Mouse (Mus musculus) right cerebral cortex, postnatal 10 days (tissue): ENCODE measurements around the gene Ccdc113.

Source experiments
- DNase-seq, 2 experiments: peaks; one replicate each; pipeline ENCODE4 v3.0.0; 2021; ENCODE audit warnings: low spot score in 2 of 2

Ccdc113 gene

DNA sequence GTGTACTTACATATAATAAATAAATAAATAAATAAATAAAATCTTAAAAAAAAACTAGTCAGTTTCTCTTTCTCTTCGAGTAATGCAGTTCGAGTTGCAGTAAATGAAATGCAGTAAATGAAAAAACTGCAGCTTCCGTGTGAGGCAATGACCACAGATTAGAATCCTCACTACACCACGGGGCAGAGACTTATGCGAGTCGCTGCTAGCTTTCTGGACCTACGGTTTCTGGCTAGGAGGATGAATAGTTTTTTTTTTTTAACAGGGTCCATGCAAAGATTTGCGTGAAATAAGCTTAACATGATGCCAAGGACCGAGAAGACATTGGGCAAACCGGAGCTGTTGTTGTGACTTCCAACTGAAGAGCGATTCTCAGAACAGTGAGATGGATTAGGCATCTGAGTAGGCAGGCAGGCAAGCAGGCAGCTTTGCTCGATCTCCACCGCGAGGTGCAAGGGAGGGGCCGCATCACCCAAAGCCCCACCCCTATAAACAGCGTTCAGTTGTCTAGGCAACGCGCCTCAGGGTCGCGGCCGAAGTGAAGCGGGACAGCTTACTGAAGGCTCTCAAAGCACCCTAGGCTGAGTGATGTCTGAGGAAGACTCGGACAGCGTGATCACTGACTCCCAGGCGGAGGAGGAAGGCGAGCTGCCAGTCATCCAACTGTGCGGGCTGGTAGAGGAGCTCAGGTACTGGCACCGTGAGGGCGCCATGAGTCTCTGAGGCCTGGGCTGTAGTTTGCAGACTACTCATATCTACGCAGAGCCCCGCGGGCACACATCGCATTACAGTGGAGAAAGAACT, at the start of gene Ccdc113:
TSS of gene Ccdc113 (plus strand) at position 502 of the 804 bp plus-strand sequence.
- DNase-seq: peak; percentile 67 to 73

DNA sequence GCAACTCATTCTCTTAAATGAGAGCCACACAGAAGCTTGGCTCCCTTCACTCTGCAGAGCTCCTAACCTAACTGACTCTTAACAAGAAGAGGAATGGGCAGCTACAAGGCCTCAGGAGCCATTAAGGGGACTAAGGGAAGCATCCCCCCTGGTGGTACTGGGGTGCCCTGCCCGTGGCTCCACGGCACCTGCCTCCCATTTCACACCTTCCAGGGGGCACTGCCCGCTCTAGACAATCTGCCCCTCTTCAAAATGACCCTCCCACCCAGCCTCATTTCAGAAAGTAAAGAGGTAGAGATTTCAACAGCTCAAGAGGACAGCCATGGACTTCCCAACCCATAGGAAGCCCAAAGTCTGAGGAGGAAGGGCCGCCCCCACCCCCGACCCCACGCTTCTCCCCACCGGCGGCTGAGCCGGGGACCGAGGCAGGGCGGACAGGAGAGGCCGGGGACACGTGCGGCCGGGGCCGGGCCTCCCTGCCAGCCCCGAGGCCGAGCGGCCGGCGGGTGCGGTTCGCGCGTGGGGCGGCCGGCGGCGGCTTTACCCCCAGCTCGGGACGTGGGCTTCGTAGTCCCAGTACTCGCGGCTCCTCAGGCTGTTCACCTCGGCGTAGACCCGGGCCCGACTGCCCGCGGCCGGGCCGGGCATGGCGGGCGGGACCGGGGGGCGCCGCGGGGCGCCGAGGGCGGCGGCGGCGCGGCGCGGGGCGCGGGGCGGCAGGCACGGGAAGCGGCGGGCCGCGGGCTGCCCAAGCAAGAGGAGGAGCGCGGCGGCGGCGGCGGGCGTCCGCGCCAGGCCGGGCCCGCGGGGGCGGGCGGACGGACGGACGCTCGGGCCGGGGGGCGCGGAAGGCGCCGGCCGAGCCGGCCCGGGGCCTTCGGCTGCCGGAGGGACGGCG, 45.8 kb upstream of the Ccdc113 start:
- DNase-seq: no peak

DNA sequence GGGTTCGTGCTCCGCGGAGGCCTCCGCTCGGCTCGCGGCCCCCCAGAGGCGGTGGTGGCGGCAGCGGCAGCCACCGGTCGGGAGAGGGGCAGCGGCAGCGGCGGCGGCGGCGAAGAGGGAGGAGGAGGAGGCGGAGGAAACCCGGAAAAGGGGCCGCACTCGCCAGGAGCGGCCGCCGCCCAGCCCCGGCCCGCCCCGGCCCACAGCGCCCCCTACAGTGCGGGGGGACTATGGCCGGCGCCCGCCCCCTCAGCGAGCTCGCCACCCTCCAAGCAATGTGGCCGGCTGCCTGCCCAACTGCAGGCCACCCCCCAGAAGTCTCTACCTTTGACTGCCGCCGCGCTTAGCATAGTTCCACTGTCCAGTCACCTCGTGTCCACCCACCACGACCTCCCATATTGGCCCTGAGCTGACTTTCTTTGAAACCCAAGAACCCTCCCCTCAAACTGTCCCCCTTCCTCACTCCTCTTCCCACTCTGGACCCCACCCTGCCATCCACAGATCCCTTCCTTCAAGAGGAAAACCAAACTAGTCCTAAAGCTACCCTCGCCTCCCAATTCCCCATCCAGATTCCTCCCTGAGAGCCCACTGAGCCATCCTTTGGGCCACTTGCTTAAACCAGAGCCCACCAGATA, 45.1 kb upstream of the Ccdc113 start:
- DNase-seq: peak; percentile 87 to 88

DNA sequence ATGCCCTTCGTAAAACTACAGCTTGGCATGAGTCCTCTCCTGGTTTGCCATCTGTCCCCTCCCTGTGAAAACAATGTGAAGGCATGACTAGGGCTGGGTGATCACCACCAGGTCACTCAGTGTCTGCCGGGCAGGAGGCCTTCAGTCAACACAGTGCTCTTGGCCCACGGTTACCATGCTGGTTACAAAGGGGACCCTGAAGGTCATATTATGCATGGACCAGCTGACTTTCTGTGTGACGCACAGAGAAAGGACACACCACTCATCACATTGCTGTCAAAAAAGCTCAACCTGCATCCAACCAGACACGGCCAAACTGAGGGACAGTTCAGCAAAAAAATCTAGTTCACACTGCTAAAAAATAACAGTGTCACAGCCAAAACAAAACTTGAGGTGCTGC, 43.9 kb upstream of the Ccdc113 start, which contains the start of gene Csnk2a2:
TSS of gene Csnk2a2 (minus strand) at position 34 of the 400 bp plus-strand sequence.
- DNase-seq: no peak

DNA sequence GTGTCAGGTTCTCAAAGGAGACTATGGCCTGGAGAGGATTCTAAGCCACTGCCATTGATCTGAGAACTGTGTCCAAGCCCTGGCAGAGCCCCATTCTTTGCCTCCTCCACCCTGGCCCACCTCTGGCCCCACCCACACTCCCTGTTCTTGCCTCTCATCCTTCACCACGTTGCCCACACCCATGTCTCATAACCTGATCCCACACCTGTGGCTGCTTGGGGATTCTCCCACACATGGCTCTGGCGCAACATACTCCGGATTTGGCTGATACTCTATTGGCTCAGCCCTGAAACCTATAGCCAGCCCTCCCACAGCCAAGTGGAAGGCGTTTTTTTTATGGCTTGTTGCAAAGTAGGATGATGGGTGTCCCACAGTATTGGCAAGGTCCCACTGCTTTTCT, 41.8 kb upstream of the Ccdc113 start:
- no peak for DNase-seq

DNA sequence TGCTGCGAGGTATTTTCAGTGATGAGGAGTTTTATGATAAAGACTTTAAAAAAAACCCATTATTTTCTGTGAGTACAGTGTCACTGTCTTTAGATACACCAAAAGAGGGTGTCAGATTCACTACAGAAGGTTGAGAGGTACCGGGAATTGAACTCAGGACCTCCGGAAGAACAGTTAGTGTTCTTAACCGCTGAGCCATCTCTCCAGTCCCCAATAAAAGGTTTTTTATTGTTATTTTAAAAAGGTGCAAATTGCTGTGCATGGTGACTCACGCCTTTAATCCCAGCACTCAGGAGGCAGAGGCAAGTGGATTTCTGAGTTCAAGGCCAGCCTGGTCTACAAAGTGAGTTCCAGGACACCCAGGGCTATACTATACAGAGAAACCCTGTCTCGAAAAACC, 38.4 kb upstream of the Ccdc113 start:
- no peak for DNase-seq

DNA sequence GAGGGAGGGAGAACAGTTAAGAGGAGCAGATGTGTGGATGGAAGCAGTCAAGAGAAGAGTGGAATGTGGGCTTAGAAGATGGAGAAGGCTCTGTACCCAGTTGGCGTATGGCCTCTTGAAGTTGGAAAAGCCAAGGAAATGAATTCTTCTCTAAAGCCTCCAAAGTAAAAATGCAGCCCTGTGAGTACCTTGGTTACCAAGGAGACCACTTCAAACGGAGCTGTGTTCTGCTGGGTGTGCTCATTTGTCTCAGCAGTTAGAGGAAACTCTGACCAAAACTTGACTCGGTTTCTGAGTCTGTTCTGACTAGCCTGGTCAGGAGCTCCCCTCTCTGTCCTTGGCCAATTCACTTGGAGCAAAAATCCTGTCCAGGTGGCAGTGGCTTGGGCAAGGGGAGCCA, 37.5 kb upstream of the Ccdc113 start:
- DNase-seq: no peak

DNA sequence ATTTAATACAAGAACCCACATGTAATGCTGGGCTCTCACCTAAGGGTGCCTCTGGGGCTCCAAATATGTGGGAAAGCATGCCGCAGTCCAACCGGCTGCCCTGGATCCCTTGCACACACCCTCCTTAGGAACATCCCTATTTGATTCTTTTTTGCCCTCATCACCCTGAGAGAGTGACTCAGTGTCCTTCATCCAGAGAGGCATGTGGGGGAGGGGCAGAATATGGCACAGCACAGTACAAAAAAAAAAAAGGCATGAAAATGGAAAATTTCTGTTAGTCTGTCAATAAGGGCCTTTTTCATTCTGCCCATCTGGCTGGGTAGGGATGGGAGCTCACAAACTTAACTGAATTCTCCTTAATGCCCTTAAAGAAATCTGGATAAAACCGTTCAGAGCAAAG, 36.1 kb upstream of the Ccdc113 start:
- DNase-seq: no peak

DNA sequence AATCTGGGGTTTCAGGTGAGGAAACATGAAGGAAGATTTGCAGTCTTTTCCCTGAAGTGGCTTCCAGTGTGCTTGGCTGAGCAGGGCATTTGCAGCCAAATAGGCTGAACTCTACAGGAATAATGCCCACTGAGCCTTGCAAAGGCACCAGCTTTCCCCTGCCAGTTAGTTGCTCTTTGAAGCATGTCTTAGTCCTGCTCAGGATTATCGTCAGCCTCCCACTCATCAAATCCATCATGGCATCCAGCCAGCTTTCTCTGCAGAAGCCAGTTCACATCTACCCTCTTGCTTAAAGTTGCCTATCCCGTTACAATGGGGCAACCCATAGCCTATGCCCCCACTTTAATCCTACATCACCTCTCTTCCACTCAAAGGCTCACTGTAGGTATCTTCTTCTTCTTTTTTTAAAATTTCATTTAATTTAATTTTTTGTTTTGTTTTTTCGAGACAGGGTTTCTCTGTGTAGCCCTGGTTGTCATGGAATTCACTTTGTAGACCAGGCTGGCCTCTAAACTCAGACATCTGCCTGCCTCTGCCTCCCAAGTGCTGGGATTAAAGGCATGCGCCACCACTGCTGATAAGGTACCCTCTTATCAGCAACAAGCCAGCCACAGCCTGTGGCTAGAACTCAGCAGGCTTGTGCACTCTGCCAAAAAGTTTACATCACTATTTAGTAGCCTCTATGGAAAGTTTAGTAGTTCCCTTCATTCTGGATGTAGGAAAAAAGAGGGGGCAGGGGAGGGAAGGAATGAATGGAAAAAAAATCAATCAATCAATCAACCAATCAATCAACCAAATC, 34.4 kb upstream of the Ccdc113 start:
- DNase-seq: no peak

DNA sequence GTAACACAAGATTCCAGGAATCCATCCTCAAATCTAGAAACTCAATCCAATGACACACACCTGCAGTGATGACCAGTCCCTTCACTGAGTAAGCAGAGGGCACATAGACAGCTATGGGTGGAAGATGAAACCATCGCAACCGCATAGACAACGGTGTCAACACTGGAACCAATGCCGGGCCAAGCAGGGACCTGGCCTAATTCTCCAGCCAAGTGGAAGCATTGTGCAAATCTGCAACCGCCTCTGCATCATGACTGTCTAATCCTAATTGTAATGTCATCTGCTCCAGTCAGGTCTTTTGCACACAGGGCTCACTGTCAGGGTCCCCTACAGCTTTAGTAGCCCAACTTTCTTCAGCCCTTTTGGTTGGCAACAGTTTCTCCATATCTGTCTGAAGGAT, 33.4 kb upstream of the Ccdc113 start:
- no peak for DNase-seq

DNA sequence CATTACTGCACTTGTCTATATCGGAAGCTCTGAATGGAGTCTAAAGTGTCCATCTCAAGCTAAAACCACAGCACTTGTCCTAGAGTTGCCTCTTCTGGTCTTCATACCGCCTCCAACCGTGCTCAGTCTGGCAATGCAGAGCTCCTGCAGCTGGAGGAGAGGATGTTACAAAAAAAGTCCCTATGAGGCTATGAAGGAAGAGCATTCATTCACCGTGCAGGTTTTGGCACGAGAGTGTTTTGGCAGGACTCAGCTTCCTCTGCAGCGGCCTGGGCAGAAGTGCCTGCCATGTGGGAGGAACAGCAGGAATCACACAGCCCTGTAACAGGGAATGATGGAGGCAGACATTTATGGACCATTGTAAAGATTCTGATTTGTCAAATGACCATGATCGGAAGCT, 31.5 kb upstream of the Ccdc113 start:
- DNase-seq: peak; percentile 60

DNA sequence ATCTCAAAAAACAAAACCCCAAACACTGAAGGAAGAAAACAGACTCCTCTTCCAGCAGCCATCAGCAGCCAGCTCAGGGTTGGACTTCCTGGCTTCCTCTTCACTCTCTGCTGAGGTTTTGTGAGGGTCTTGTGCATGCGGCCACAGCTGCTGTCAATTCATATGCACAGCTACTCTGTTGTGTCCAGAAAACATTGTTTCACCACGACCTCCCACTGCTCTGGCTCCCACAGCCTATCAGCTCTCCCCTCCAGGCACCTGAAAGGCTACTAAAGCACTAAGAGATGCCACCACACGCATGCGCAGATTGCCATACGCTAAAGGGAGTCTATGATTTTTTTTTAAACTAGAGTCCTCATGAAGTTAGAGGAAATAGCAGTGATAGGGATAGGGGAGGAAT, 29.1 kb upstream of the Ccdc113 start:
- peak in 1 of 2 experiments; percentile 49 for DNase-seq

DNA sequence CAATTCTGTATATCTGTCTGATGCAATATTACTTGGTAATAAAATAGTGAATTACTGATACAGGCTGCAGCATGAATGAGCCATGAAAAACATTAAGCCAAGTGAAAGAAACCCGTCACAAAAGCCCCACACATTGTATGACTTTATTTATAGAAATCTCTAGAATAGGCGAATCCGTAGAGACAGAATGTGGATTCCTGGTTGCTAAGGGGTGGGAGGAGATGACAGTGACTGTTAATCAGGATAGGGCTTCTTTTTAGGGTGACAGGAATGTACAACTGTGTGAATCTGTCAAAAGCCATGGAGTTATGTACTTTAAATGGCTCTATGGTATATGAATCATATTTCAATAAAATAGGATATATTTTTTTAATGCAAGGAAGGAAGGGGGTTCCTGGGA, 28.3 kb upstream of the Ccdc113 start:
- DNase-seq: peak in 1 of 2 experiments; percentile 64

DNA sequence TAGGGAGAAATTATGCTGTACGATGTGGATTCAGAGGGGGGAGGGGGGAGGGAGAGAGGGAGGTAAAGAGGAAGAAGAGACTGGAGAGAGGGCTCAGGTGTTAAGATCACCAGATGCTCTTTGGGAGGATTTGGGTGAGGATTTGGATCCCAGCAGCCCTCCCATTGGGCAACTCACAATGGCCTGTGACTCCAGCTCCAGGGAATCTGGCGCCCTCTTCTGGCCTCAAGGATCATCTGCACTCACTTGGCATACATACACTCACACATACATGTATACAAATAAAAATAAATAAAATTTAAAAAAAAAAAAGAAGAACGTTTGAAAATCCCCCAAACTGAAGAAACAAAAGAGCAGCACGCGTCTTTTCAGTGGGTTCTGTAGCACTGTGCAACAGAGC, 27.6 kb upstream of the Ccdc113 start:
- DNase-seq: no peak

DNA sequence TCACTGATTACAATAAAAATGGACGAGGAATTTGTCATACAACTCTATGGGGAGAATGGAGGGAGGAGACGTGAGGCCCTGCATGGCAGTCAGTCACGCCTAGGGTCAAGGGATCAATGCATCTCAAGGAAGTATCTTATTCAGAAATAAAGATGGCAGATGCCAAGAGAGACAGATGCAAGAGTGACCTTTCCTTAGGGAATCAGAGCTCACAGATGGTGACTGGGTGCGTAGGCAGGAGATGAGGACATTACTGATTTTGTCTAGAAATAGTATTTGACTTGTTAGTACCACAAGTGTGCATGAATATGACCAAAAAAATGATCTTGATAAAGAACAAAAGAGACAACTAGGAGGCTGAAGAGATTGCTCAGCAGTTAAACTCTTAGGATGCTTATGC, 21.6 kb upstream of the Ccdc113 start:
- no peak for DNase-seq

DNA sequence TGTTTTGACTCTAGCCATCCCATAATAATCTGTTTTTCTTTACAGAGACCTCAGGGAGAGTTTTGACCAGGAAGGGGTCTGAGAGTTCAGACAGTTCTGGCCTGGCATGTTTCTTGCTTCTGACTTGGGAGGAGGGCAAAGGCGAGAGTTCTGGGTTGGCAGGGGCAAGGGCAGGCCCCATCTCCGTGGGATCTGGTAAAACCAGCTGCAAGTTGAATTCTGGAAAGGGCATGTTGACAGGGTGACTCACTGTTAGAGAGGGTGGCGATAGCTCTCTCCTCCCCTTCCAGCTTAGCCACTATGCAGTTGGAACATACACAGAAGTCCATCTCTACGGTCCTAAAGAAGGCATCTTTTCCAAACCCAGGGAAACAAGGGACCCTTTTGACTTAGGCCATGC, 20.7 kb upstream of the Ccdc113 start:
- no peak for DNase-seq

DNA sequence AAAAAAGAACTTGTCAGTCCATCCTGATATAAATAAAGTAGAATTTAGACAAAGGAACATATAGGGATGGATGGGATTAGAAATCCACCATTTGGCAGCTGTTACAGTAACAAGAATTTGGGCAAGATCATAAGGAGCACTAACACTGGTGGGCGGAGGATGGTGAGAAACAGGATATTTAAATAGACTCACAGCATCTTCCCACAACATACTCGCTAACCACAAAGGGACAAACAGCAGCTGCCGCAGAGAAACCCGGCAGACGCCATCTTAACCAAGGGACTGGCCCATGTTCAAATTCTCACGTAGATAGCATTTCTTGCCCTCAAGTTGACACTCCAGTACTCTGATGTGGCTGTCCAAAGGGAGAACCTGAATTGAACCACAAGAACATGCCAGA, 17.0 kb upstream of the Ccdc113 start:
- DNase-seq: peak in 1 of 2 experiments; percentile 46

DNA sequence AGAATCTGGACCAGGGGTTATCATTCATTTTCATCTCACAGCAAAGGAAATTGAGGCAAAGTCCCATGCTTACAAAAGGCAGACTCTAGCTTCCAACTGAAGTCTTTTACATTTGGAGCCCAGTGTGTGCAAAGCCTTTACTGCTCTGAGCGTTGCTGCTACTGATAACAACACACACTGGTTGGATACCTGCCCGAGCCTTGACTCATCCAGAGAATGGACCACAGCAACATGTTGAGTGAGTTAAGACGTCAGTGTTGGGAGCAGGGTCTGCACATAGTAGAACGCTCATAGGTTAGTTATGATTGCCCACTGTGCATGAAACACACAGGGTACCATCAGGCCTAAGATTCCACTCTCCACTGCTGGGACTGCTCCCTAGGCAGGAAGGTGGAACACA, 9.9 kb upstream of the Ccdc113 start:
- DNase-seq: no peak

DNA sequence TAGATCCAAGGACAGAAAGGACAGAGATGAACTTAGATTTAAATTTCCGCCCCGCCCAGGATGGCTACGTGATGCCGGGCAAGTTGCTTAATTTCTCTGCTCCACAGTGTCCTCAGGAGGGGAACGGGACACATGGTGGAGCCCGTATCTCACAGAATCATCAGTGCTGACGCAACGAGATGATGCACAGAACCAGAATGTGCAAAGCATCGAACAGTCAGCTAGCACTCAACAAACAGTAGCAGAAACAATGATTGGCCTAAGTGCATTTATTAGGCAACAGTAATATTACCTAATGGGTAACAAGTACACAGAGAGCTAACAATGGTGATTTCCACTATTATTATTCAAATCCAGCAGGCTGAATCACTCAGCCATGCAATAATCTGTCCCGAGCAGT, 5.7 kb upstream of the Ccdc113 start:
- no peak for DNase-seq

DNA sequence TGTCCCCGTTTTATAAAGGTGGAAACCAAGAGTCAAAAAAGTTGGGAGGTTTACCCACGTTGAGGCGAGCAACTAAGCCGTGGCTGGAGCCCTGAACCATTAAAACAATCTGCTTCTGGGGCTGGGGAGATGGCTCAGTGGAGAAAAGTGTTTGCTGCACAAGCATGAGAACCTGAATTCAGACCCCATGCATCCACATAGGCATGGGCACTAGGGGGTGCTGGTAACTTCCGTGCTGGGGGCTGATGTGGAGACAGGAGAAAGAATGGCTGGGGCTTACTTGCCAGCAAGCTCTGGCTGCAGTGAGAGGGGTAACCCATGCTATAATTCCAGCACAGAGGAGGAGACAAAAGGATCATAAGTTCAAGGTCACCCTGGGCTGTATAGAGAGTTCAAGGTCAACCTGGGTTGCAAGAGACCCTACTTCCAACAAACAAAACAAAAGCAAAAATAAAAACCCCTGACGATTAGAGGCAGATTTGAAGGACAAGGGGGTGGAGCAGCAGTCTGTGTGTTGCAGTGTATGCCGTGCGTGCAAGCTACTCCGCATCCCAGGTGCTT, 5.1 kb upstream of the Ccdc113 start:
- DNase-seq: no peak

DNA sequence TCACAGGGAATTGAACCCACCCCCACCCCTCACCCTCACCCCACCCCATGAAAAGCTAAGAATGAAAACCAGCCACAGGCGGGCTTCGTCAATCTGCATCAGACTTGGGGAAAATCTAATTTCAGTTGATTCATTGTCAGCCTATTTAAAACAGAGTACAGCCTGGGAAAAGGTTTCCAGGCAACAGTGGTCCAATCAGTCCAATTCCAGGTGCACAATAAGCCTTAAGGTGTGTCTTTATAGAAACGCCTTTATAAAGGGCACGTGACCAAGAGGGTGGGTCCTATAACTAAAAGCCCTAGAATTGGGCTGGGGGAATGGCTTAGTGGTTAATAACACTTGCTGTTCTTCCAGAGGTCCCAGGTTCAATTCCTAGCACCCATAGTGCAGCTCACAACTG, 1.7 kb upstream of the Ccdc113 start:
- DNase-seq: no peak
